Mouse (Mus musculus) G1E-ER4 (cell line): ENCODE data around the gene Rpl34. TPM values are rescaled to one million over a fixed set of nuclear protein-coding genes. Genes with fewer than 3 reads are reported as not detected.

Experiments used
- GATA1 ChIP-seq: IDR thresholded peaks from one replicate; pipeline ENCODE4 v1.8.0; 2012; ENCODE audit warnings: low read length, inconsistent platforms
- polyA plus RNA-seq: library from polyadenylated mRNA; stranded (reverse); fragments of >175 nt; gene quantifications from 2 replicates; pipeline ENCODE4 v1.2.3, GENCODE M21; 2012

The Rpl34 gene
- polyA plus RNA-seq, 1 experiment, result 157 TPM

DNA sequence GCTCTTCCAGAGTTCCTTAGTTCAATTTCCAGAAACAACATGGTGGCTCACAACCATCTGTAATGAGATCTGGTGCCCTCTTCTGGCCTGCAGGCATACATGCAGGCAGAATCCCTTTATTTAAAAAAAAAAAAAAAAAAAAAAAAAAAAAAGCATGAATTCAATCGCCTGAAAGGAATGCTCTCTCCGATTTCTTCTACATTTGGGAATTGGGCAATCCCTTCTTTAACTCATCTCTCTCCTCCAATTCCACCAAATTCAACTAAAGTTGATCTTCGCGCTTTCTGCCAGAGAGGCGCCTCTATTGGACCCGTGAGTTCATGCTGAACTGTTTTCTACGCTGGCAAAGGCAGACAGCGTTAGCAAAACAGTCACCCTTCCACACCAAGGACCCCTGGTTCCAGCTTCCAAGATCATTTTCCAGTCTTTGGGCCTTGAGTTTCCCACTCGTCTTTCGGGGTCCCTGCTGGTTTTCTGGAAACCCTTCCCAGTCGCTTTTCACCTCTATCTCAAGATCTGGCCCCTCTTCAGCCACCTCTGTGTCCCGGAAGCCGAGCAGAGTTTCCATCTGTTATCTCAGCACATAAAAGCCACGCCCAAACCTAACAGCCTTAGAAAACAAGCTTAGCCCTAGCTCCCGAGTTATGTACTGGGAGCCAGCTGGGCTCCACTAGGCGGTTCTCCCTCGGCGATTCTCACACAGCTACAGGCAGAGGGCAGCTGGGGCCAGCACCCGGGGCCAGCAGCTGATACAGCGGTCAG is 39.2 kb downstream of the Rpl34 start:
- peak; percentile 36 for TF ChIP-seq GATA1

DNA sequence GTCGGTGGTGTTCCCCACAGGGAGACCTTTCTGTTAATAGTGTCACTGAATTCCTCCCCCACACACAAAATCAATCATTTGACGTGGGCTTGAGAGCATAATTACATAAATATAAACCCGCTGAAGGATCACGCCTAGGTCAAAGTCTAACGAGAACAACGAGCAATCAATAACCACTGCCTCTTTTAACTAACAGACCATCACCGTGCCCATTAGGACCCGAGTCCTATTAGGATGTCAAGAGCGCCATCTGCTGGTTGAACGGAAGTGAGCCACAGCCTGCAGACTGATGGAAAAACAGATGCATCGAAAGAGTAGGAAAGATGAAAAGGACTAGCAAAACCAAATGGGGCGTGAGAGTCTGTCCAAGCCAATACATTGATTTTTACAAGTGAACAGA is 40.6 kb downstream of the Rpl34 start:
- no peak for TF ChIP-seq GATA1

DNA sequence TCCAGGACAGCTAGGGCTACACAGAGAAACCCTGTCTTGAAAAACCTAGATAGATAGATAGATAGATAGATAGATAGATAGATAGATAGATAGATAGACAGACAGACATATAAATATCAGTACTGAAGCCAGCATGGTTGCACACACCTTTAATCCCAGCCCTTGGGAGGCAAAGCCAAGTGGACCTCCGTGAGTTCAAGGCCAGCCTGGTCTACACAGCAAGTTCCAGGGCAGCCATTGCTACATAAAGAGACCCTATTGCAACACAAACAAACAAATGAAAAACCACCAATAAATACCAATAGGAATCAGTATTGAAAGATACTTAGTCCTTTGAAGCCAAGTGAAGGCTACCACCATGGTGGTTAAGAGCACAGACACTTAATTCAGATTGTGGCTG is 43.1 kb downstream of the Rpl34 start:
- no peak for TF ChIP-seq GATA1

DNA sequence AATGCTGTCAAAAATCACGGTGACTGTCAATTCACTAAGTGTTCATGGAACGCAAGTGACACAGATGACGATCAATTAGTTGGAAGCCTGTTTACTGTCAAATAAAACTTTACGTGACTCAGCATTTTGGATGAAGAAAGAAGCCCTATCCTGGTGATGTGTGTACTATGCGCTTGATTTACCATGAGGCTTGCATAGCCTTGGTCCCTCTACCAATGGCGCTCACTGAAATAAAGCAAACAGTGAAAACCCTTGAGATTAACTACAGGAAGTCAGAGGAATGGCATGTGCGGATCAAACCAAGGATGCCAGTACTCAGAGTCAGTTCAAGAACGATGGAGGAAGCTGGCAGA is 45.2 kb downstream of the Rpl34 start:
- no peak for TF ChIP-seq GATA1

DNA sequence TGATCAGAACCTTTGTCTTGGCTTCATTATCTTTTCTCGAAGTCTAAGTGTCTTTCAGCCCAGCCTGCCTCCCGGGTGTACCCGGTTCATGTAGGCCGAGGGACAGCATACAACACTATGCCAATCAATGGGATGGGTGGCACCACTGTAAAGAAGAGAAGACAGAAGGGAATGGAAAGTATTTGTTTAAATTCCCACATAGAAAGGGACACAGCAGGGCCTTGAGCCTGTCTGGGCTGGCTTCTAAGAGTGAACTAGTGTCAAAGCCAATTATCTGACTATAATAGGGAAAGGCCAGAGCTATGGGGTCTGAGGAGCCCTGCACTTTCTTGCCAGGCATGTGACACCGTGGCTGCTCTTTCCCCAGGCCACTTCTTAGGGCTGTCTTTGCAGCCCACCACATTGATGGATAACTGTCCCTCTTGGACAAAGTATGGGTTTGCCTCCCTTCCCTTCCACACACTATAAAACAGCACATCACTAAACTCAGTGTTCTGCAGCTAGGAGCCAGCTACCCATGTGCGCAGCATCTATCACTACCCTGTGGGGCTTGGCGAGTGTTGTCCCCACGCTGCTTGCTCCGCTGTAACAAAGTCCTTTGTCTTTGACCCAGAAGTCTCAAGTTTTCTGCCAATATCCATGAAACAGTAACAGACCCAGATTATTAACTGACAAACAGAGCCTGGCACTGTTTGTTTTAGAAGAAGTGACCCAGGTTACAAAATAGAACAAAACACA is 45.8 kb downstream of the Rpl34 start:
- no peak for TF ChIP-seq GATA1

DNA sequence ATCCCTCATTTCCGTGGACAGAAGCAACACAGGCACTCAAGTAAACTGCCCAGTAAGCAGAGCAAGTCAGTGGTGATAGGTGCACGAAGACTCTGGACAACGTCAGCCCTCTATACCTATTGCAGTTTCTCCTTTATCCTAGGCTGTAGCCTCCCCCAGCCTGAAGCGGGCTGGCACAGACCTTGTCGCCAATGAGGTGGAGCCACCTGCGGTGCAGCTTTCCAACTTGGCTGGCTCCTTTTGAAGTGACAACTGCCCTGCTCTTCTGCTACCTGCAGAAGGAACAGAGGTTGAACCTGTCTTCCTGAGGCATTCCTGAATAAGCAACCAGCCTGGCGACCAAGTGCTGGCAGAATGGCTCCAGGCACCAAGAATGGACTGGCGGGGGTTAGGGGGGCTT is 46.4 kb downstream of the Rpl34 start:
- no peak for TF ChIP-seq GATA1

DNA sequence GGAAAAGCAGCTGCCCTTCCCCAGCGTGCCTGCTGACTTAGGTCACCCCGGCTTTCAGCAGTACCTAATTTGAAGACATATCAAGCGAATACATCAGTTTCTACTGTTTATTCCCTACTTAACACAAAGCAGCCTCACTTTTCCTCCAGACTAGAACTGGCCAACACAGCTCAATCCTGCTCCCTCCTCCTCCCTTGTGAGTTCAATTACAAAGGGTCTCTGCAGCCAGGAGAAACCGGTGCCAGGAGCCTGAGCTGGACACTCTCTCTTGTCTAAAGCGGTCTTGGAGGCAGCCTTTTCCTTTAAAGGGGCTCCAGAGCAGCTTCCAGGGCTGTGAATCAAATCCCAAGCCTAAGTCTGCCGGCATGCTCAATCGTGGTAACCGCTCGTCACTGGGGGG is 48.0 kb downstream of the Rpl34 start:
- no peak for TF ChIP-seq GATA1

DNA sequence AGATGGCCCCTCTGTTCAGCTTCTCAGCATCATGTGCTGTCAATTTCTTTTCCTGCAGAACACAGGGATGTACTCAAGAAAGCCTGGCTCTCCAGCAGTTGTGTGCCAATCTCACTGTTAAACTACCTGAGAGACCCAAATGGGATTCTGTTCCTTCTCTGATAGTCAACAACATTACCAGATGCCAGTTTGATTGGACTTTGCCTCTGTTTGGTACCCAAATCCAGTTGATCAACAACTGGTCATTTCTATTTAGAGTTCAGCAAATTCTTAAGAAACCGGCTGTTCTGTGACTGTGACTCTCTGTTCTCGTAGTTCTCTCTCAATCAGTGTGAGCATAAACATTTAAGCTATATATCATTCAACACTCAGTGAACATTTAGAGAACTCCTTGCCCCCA is 49.0 kb downstream of the Rpl34 start:
- TF ChIP-seq GATA1, result no peak

DNA sequence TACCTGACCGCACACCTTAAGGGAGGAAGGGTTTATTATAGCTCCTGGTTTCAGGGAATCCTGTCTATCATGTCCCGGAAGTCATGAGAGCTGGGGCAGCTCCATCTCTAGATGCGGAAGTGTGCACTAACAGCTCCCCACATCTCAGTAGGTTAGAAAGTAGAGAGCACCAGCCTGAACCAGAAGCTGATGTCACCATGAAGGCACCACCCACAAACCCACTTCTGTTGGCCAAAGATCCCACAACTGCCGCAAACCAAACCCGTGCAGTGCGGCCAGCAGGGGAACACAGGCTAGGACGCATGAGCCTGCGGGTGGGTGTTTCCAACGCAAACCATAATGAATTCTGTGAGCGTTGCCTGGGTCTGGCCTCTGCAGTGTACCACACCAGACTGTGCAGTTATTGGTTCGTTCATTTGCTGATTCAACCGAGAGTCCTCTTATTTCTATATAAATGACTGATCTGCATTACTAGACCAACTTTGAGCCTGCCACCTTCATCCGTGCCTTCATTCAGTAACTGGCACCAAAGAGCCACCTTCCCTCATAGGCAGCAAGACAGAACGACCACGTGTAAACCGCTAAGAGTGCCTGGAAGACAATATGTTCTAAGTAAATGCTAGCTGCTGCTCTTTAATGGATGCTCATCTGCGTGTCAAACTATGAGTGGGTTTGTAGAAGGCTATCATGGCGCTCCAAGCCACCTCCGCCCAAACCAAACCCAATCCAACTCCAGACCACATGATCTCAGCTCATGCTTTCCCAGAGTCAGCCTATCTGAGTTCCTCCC is 52.3 kb downstream of the Rpl34 start:
- TF ChIP-seq GATA1, result no peak

Other genes with a start within 250 kb of the Rpl34 start
- not detected in 2 replicates for gene Etnppl, start 113.0 kb downstream of the Rpl34 start, polyA plus RNA-seq
- 33.3 and 35.9 TPM in 2 replicates for gene Ostc, start 21.0 kb downstream of the Rpl34 start, polyA plus RNA-seq